Mouse (Mus musculus): ENCODE measurements around the gene Crygs. TPM values are rescaled to one million over a fixed set of nuclear protein-coding genes. Genes with fewer than 3 reads are reported as not detected.

Crygs gene
- not detected for polyA plus RNA-seq (2014; fragmentation: Illumina TruSeq; extraction: RNeasy Lipid Tissue Mini Kit (QIAGEN cat#74804); ENCODE audit: low read depth, low replicate concordance)

GRCm38 (mm10) chr16:22811477-22811876 is at the start of gene Crygs:
Crygs (minus strand) TSS chr16:22811577.

GRCm38 (mm10) chr16:22857431-22858113 is 46.2 kb upstream of the Crygs start, which contains the start of the genes Tbccd1 and Dnajb11:
Tbccd1 (minus strand) TSS chr16:22857669.
Dnajb11 (plus strand) TSS chr16:22857845.

Other genes with a start within 250 kb of the Crygs start
- 0.14 TPM for gene Dgkg, start 154.4 kb downstream of the Crygs start, polyA plus RNA-seq (2014; fragmentation: Illumina TruSeq; extraction: RNeasy Lipid Tissue Mini Kit (QIAGEN cat#74804); ENCODE audit: low read depth, low replicate concordance)
- gene Tbccd1, start 46.1 kb upstream of the Crygs start, polyA plus RNA-seq (2014; fragmentation: Illumina TruSeq; extraction: RNeasy Lipid Tissue Mini Kit (QIAGEN cat#74804); ENCODE audit: low read depth, low replicate concordance): 14.2 TPM
- gene Dnajb11, start 46.3 kb upstream of the Crygs start, polyA plus RNA-seq (2014; fragmentation: Illumina TruSeq; extraction: RNeasy Lipid Tissue Mini Kit (QIAGEN cat#74804); ENCODE audit: low read depth, low replicate concordance): 69.4 TPM
- not detected for gene Ahsg, start 79.7 kb upstream of the Crygs start, polyA plus RNA-seq (2014; fragmentation: Illumina TruSeq; extraction: RNeasy Lipid Tissue Mini Kit (QIAGEN cat#74804); ENCODE audit: low read depth, low replicate concordance)
- gene Fetub, start 106.8 kb upstream of the Crygs start, polyA plus RNA-seq (2014; fragmentation: Illumina TruSeq; extraction: RNeasy Lipid Tissue Mini Kit (QIAGEN cat#74804); ENCODE audit: low read depth, low replicate concordance): 0.97 TPM
- not detected for gene Hrg, start 139.5 kb upstream of the Crygs start, polyA plus RNA-seq (2014; fragmentation: Illumina TruSeq; extraction: RNeasy Lipid Tissue Mini Kit (QIAGEN cat#74804); ENCODE audit: low read depth, low replicate concordance)
- not detected for gene Kng2, start 217.9 kb upstream of the Crygs start, polyA plus RNA-seq (2014; fragmentation: Illumina TruSeq; extraction: RNeasy Lipid Tissue Mini Kit (QIAGEN cat#74804); ENCODE audit: low read depth, low replicate concordance)
- gene Kng1, start 246.3 kb upstream of the Crygs start, polyA plus RNA-seq (2014; fragmentation: Illumina TruSeq; extraction: RNeasy Lipid Tissue Mini Kit (QIAGEN cat#74804); ENCODE audit: low read depth, low replicate concordance): 0.14 TPM